ENCODE assay signal across 14 mouse cellular contexts in the genomic region with DNA sequence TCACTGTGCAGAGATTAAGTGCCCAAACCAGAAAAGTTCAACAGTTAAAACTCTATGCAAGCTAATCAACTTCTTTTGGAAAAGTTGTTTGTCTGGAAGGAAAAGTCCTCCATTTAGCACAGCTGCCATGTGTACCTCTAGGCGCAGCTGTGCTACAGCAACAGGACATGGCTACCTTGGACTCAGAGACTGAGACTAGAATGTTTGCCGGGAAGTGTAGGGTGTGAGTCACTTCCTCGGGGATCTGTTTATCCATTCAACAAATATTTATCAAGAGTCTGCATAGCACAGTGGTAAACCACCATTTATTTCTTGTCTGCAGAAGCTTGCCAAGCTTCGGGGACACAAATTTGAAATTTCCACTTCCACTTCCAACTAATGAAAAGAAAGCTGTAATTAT.
A peak's percentile ranks its signal among the peaks of the same experiment; 100 is the strongest.
DNase-seq lines count a peak whose midpoint lies in the region; ATAC-seq and TF ChIP-seq lines count a peak whose summit lies in the region.
"Had no signal": no experiment of that assay in that cellular context is flagged by ENCODE, and none has a peak within 500 bp of the region (broad histone marks: within the 10 kb centered on the region; RNA-seq: fewer than 3 reads in every experiment).

No protein-coding gene starts in this region.

- peak; percentile 58 for ATAC-seq in intestine, embryonic 16.5 days
- ATAC-seq in CD4-positive, CD25-positive, alpha-beta regulatory T cell, adult 4 months: no peak
- ATAC-seq: forebrain, embryonic 13.5 days had no signal

- H3K79me2 ChIP-seq in C2C12 (ENCODE audit: control insufficient read depth, insufficient read depth): no peaks in the 10 kb centered on the region

- H3K36me3 ChIP-seq in C2C12 (ENCODE audit: control insufficient read depth, insufficient read depth): no peaks in the 10 kb centered on the region
- H3K36me3 ChIP-seq in intestine, embryonic 16.5 days (ENCODE audit: control insufficient read depth, insufficient read depth, low read length): no peaks in the 10 kb centered on the region
- H3K36me3 ChIP-seq: midbrain, embryonic 12.5 days had no signal

- peak; percentile 13 to 36 for DNase-seq in heart, adult 9 months (ENCODE audit: low spot score in 2 of 2)
- DNase-seq in heart, postnatal 36 days: no peak
- DNase-seq in lung, postnatal 25 days (ENCODE audit: low spot score): peak; percentile 47
- no peak for DNase-seq in cerebellum, postnatal 25 days
- no peak for DNase-seq in left cerebral cortex, postnatal 4 days
- DNase-seq: cerebellum, adult 11 months; right cerebral cortex, postnatal 25 days had no signal

- no peaks in the 10 kb centered on the region for H3K79me3 ChIP-seq in C2C12 (ENCODE audit: low read depth)

- H3ac ChIP-seq in C2C12 (ENCODE audit: control insufficient read depth, insufficient read length, low read depth): no peak overlapping the region

- no peaks in the 10 kb centered on the region for H3K9me3 ChIP-seq in intestine, embryonic 16.5 days (ENCODE audit: control insufficient read depth, low read length)
- H3K9me3 ChIP-seq: forebrain, embryonic 13.5 days; midbrain, embryonic 12.5 days had no signal

- H3K4me1 ChIP-seq in intestine, embryonic 16.5 days (ENCODE audit: control insufficient read depth, insufficient read depth, low read length): no peaks in the 10 kb centered on the region
- H3K4me1 ChIP-seq: forebrain, embryonic 13.5 days had no signal

- no peak overlapping the region for H3K4me3 ChIP-seq in C2C12 (ENCODE audit: insufficient read depth, poor library complexity, severe bottlenecking)
- no peak overlapping the region for H3K4me3 ChIP-seq in intestine, embryonic 16.5 days (ENCODE audit: low read length)
- H3K4me3 ChIP-seq: forebrain, embryonic 13.5 days; midbrain, embryonic 12.5 days had no signal

- H3K27ac ChIP-seq in intestine, embryonic 16.5 days (ENCODE audit: low read length): no peak overlapping the region
- H3K27ac ChIP-seq: forebrain, embryonic 13.5 days; macrophage; midbrain, embryonic 12.5 days had no signal

- H3K9ac ChIP-seq in intestine, embryonic 16.5 days (ENCODE audit: low read depth, low read length): no peak overlapping the region
- H3K9ac ChIP-seq: forebrain, embryonic 13.5 days; midbrain, embryonic 12.5 days had no signal

- intact Hi-C loops in heart, postnatal 36 days (cut with DNase I): loop anchor here (10.0 kb wide), 1 partner anchor 434 kb away; no protein-coding TSS in a partner anchor
- intact Hi-C loops in left cerebral cortex, postnatal 4 days (cut with DNase I): no loop called here

- no peak overlapping the region for H3K4me2 ChIP-seq in intestine, embryonic 16.5 days (ENCODE audit: low read depth, low read length)
- H3K4me2 ChIP-seq: forebrain, embryonic 13.5 days; heart, embryonic 11.5 days; midbrain, embryonic 12.5 days had no signal

- TF ChIP-seq CTCF in C2C12 (IDR thresholded peaks at IDR 0.05; ENCODE audit: control insufficient read depth, insufficient read depth, insufficient read length): no peak

- WGBS in intestine, embryonic 16.5 days: 33% methylated on average over 4 of the region's 4 CpGs

- no peaks in the 10 kb centered on the region for H3K27me3 ChIP-seq in C2C12 (ENCODE audit: control insufficient read depth, insufficient read depth, insufficient read length)
- no peaks in the 10 kb centered on the region for H3K27me3 ChIP-seq in intestine, embryonic 16.5 days (replicated peaks; ENCODE audit: control insufficient read depth, insufficient read depth, low read length)
- H3K27me3 ChIP-seq: forebrain, embryonic 13.5 days; midbrain, embryonic 12.5 days had no signal

TF ChIP-seq in C2C12, 6 proteins besides CTCF, POLR2A, EP300 and RAD21:
- peak; percentile 60 for TF ChIP-seq MYOD1 (IDR thresholded peaks at IDR 0.05; ENCODE audit: control insufficient read depth, insufficient read length, low read depth)
- peak; percentile 14 for TF ChIP-seq FOSL1 (IDR thresholded peaks at IDR 0.05; ENCODE audit: insufficient read depth, low read length, poor library complexity, severe bottlenecking)
- TF ChIP-seq MYOG (IDR thresholded peaks at IDR 0.05; ENCODE audit: control insufficient read depth, extremely low read depth, insufficient read length): no peak
TF ChIP-seq in C2C12: peak in this region for 2.

Comparison
In these comparisons a context has a peak if more than half of its experiments do, and no peak if none do; other contexts are left out.
1. DNase-seq: peak in heart, adult 9 months (2 of 2) and lung, postnatal 25 days (single experiment); none in heart, postnatal 36 days (0 of 2), cerebellum, postnatal 25 days (0 of 2) and left cerebral cortex, postnatal 4 days (single experiment).